Mouse (Mus musculus) c-Kit-positive CD71-negative TER-119-negative erythroid progenitor cells, embryonic 14.5 days (primary cell): ENCODE results near the gene Olfr898.

ENCODE experiments used
- DNase-seq: peaks from one replicate; pipeline ENCODE4 v3.0.0-alpha.2; 2013; ENCODE audit warnings: low read depth

Gene Olfr898

GRCm38 (mm10) chr9:38348111-38348510 lies at the start of gene Olfr898:
Gene Olfr898 (plus strand): TSS chr9:38348411.
- DNase-seq, result no peak

- DNase-seq, result no peak
Observed at GRCm38 (mm10) chr9:38328760-38329159, 19.5 kb upstream of the Olfr898 start, which contains the start of gene Olfr25. Gene Olfr25 (plus strand): TSS chr9:38329060.

GRCm38 (mm10) chr9:38366596-38366995 lies 18.4 kb downstream of the Olfr898 start, which contains the start of gene Olfr250:
Gene Olfr250 (plus strand): TSS chr9:38366896.
- no peak for DNase-seq

GRCm38 (mm10) chr9:38376786-38377185 lies 28.6 kb downstream of the Olfr898 start, which contains the start of gene Olfr251:
Gene Olfr251 (plus strand): TSS chr9:38377086.
- no peak for DNase-seq

GRCm38 (mm10) chr9:38401398-38401797 lies 53.2 kb downstream of the Olfr898 start, which contains the start of gene Olfr147:
Gene Olfr147 (plus strand): TSS chr9:38401698.
- no peak for DNase-seq
